Mouse (Mus musculus): ENCODE measurements at regions not wholly inside any gene's neighbourhood (a gene's known extent, or its start where the extent isn't known, plus 50 kb on each side); places are given as distances from the start of the nearest gene placed in this dataset.

GRCm38 (mm10) chr6:81173018-81173417 lies 750.5 kb upstream of the Gcfc2 start:
- no peak for ATAC-seq (ENCODE audit: insufficient number of reproducible peaks, low FRiP score, low TSS enrichment)

- no peak for ATAC-seq (ENCODE audit: insufficient number of reproducible peaks, low FRiP score, low TSS enrichment)
These were observed 733.3 kb upstream of the Gcfc2 start for GRCm38 (mm10) chr6:81190218-81190617.

GRCm38 (mm10) chr6:81210521-81210920 lies 712.9 kb upstream of the Gcfc2 start:
- ATAC-seq (ENCODE audit: insufficient number of reproducible peaks, low FRiP score, low TSS enrichment) = no peak

- peak; percentile 70; the same call in 1 of the 2 replicates for ATAC-seq (ENCODE audit: insufficient number of reproducible peaks, low FRiP score, low TSS enrichment)
These were observed 692.7 kb upstream of the Gcfc2 start for GRCm38 (mm10) chr6:81230747-81231146.

- ATAC-seq (ENCODE audit: insufficient number of reproducible peaks, low FRiP score, low TSS enrichment) = no peak
These were observed 663.6 kb upstream of the Gcfc2 start for GRCm38 (mm10) chr6:81259878-81260277.
